Mouse (Mus musculus): ENCODE measurements around the gene Psme3. TPM values are rescaled to one million over a fixed set of nuclear protein-coding genes. Genes with fewer than 3 reads are reported as not detected.

Psme3 gene
- polyA plus RNA-seq, 1 experiment from 2014 or later, result 44.1 TPM

- DNase-seq (ENCODE audit: low spot score) (peak; percentile 57), ATAC-seq (peak; percentile 87)
- no peaks in the 10 kb centered on the region for H3K36me3 ChIP-seq (ENCODE audit: insufficient read depth, low read length)
- no peaks in the 10 kb centered on the region for H3K9me3 ChIP-seq (ENCODE audit: low read length)
- no peaks in the 10 kb centered on the region for H3K4me1 ChIP-seq (ENCODE audit: insufficient read depth, low read depth, low read length)
- H3K27me3 ChIP-seq (replicated peaks; ENCODE audit: insufficient read depth, low read length), result no peaks in the 10 kb centered on the region
- peak overlapping the region; percentile 76 for H3K27ac ChIP-seq (ENCODE audit: low read length)
- no peak overlapping the region for H3K4me3 ChIP-seq (ENCODE audit: low read depth, low read length)
- 31% methylated on average over 3 of the region's 3 CpGs for WGBS
- TF ChIP-seq EP300 (IDR thresholded peaks at IDR 0.05), result peak; percentile 97
- no peak for TF ChIP-seq CTCF (IDR thresholded peaks at IDR 0.05)
- H3K4me2 ChIP-seq (replicated peaks; ENCODE audit: low read depth, low read length), result no peak overlapping the region
- H3K9ac ChIP-seq (replicated peaks; ENCODE audit: low read depth), result no peak overlapping the region
Measured at GRCm38 (mm10) chr11:101360651-101361113, 44.7 kb downstream of the Psme3 start.

GRCm38 (mm10) chr11:101364531-101364931, 48.5 kb downstream of the Psme3 start:
- Histone ChIP-seq H3K36me3 (ENCODE audit: insufficient read depth, low read length) (no peaks in the 10 kb centered on the region), H3K27me3 (replicated peaks; ENCODE audit: insufficient read depth, low read length) (no peaks in the 10 kb centered on the region), H3K9me3 (ENCODE audit: low read length) (no peaks in the 10 kb centered on the region), H3K4me1 (ENCODE audit: insufficient read depth, low read depth, low read length) (no peaks in the 10 kb centered on the region), H3K4me3 (ENCODE audit: low read depth, low read length) (no peak overlapping the region), H3K9ac (replicated peaks; ENCODE audit: low read depth) (no peak overlapping the region), H3K27ac (ENCODE audit: low read length) (no peak overlapping the region), H3K4me2 (replicated peaks; ENCODE audit: low read depth, low read length) (no peak overlapping the region)
- TF ChIP-seq CTCF (IDR thresholded peaks at IDR 0.05), result no peak
- TF ChIP-seq EP300 (IDR thresholded peaks at IDR 0.05), result no peak
- DNase-seq (ENCODE audit: low spot score) (no peak), ATAC-seq (no peak)
- 33% methylated on average over 5 of the region's 5 CpGs for WGBS

- H3K9me3 ChIP-seq (ENCODE audit: low read length), result no peaks in the 10 kb centered on the region
- ATAC-seq, result no peak
Measured at GRCm38 (mm10) chr11:101367326-101367935, 51.4 kb downstream of the Psme3 start, which contains the start of gene G6pc. TSS of gene G6pc (plus strand) at chr11:101367561.

GRCm38 (mm10) chr11:101370141-101370540, 54.1 kb downstream of the Psme3 start:
- 66% methylated on average over 5 of the region's 5 CpGs for WGBS

More at GRCm38 (mm10) chr11:101367326-101367935, 51.4 kb downstream of the Psme3 start, which contains the start of gene G6pc:
- no peak for DNase-seq (ENCODE audit: low spot score)
- no peak for TF ChIP-seq CTCF (IDR thresholded peaks at IDR 0.05)
- no peak for TF ChIP-seq EP300 (IDR thresholded peaks at IDR 0.05)
- Histone ChIP-seq H3K4me1 (ENCODE audit: insufficient read depth, low read depth, low read length) (no peaks in the 10 kb centered on the region), H3K4me3 (ENCODE audit: low read depth, low read length) (no peak within 1 kb of the TSS), H3K27ac (ENCODE audit: low read length) (no peak within 1 kb of the TSS), H3K4me2 (replicated peaks; ENCODE audit: low read depth, low read length) (no peak within 1 kb of the TSS), H3K9ac (replicated peaks; ENCODE audit: low read depth) (no peak within 1 kb of the TSS), H3K27me3 (replicated peaks; ENCODE audit: insufficient read depth, low read length) (no peaks in the 10 kb centered on the region), H3K36me3 (ENCODE audit: insufficient read depth, low read length) (no peaks in the 10 kb centered on the region)
- WGBS, result 77% methylated on average over 8 of the region's 8 CpGs

More at GRCm38 (mm10) chr11:101370141-101370540, 54.1 kb downstream of the Psme3 start:
- Histone ChIP-seq H3K27ac (ENCODE audit: low read length) (no peak overlapping the region), H3K4me2 (replicated peaks; ENCODE audit: low read depth, low read length) (no peak overlapping the region), H3K4me1 (ENCODE audit: insufficient read depth, low read depth, low read length) (no peaks in the 10 kb centered on the region), H3K9me3 (ENCODE audit: low read length) (no peaks in the 10 kb centered on the region), H3K4me3 (ENCODE audit: low read depth, low read length) (no peak overlapping the region), H3K36me3 (ENCODE audit: insufficient read depth, low read length) (no peaks in the 10 kb centered on the region), H3K9ac (replicated peaks; ENCODE audit: low read depth) (no peak overlapping the region), H3K27me3 (replicated peaks; ENCODE audit: insufficient read depth, low read length) (no peaks in the 10 kb centered on the region)
- TF ChIP-seq CTCF (IDR thresholded peaks at IDR 0.05) (no peak), EP300 (IDR thresholded peaks at IDR 0.05) (no peak)
- DNase-seq (ENCODE audit: low spot score) (no peak), ATAC-seq (no peak)

Small RNA genes within 50 kb of the gene (microRNA-seq; reads per million reads assigned to microRNA genes)
- gene Gm25593, result not detected

Other genes starting within 250 kb of the Psme3 start
- gene Naglu, start 246.2 kb upstream of the Psme3 start, polyA plus RNA-seq (2015; fragmentation: Nextera tagmentation; extraction: Ambion mirVana), result 18.9 and 21.9 TPM in 2 replicates
- 0.10 and 0.17 TPM in 2 replicates for gene Hsd17b1, start 237.8 kb upstream of the Psme3 start, polyA plus RNA-seq (2015; fragmentation: Nextera tagmentation; extraction: Ambion mirVana)
- 30.5 TPM in 2 replicates for gene Coasy, start 233.6 kb upstream of the Psme3 start, polyA plus RNA-seq (2015; fragmentation: Nextera tagmentation; extraction: Ambion mirVana)
- gene Mlx, start 228.9 kb upstream of the Psme3 start, polyA plus RNA-seq (2015; fragmentation: Nextera tagmentation; extraction: Ambion mirVana), result 42.5 and 44.5 TPM in 2 replicates
- gene Psmc3ip, start 220.8 kb upstream of the Psme3 start, polyA plus RNA-seq (2015; fragmentation: Nextera tagmentation; extraction: Ambion mirVana), result 9.8 and 10.4 TPM in 2 replicates
- gene Retreg3, start 196.3 kb upstream of the Psme3 start, polyA plus RNA-seq (2015; fragmentation: Nextera tagmentation; extraction: Ambion mirVana), result 18.8 and 18.9 TPM in 2 replicates
- gene Tubg1, start 196.3 kb upstream of the Psme3 start, polyA plus RNA-seq (2015; fragmentation: Nextera tagmentation; extraction: Ambion mirVana), result 25.8 TPM in 2 replicates
- gene Tubg2, start 160.3 kb upstream of the Psme3 start, polyA plus RNA-seq (2015; fragmentation: Nextera tagmentation; extraction: Ambion mirVana), result 1.9 and 2.3 TPM in 2 replicates
- 0.24 and 0.56 TPM in 2 replicates for gene Cntnap1, start 145.7 kb upstream of the Psme3 start, polyA plus RNA-seq (2015; fragmentation: Nextera tagmentation; extraction: Ambion mirVana)
- 12.3 and 14.2 TPM in 2 replicates for gene Plekhh3, start 144.9 kb upstream of the Psme3 start, polyA plus RNA-seq (2015; fragmentation: Nextera tagmentation; extraction: Ambion mirVana)
- gene Ccr10, start 140.8 kb upstream of the Psme3 start, polyA plus RNA-seq (2015; fragmentation: Nextera tagmentation; extraction: Ambion mirVana), result 0.06 and 0.20 TPM in 2 replicates
- 17.1 and 17.4 TPM in 2 replicates for gene Ezh1, start 89.8 kb upstream of the Psme3 start, polyA plus RNA-seq (2015; fragmentation: Nextera tagmentation; extraction: Ambion mirVana)
- 759 and 834 TPM in 2 replicates for gene Ramp2, start 70.2 kb upstream of the Psme3 start, polyA plus RNA-seq (2015; fragmentation: Nextera tagmentation; extraction: Ambion mirVana)
- gene Vps25, start 62.5 kb upstream of the Psme3 start, polyA plus RNA-seq (2015; fragmentation: Nextera tagmentation; extraction: Ambion mirVana), result 121 and 133 TPM in 2 replicates
- gene Wnk4, start 55.6 kb upstream of the Psme3 start, polyA plus RNA-seq (2015; fragmentation: Nextera tagmentation; extraction: Ambion mirVana), result 10.6 and 14.6 TPM in 2 replicates
- gene Cntd1, start 37.2 kb upstream of the Psme3 start, polyA plus RNA-seq (2015; fragmentation: Nextera tagmentation; extraction: Ambion mirVana), result 1.1 TPM in 2 replicates
- 159 and 166 TPM in 2 replicates for gene Coa3, start 37.1 kb upstream of the Psme3 start, polyA plus RNA-seq (2015; fragmentation: Nextera tagmentation; extraction: Ambion mirVana)
- 149 and 152 TPM in 2 replicates for gene Becn1, start 13.9 kb upstream of the Psme3 start, polyA plus RNA-seq (2015; fragmentation: Nextera tagmentation; extraction: Ambion mirVana)
- 0.44 and 0.45 TPM in 2 replicates for gene Aoc2, start 8.8 kb downstream of the Psme3 start, polyA plus RNA-seq (2015; fragmentation: Nextera tagmentation; extraction: Ambion mirVana)
- gene Aoc3, start 14.4 kb downstream of the Psme3 start, polyA plus RNA-seq (2015; fragmentation: Nextera tagmentation; extraction: Ambion mirVana), result 1.6 and 1.9 TPM in 2 replicates
- 0.07 TPM in 1 of 2 replicates, not detected in the other for gene G6pc, start 51.3 kb downstream of the Psme3 start, polyA plus RNA-seq (2015; fragmentation: Nextera tagmentation; extraction: Ambion mirVana)
- gene Aarsd1, start 101.4 kb downstream of the Psme3 start, polyA plus RNA-seq (2015; fragmentation: Nextera tagmentation; extraction: Ambion mirVana), result 26.5 and 27.0 TPM in 2 replicates
- 2.6 and 2.9 TPM in 2 replicates for gene Gm27029, start 108.6 kb downstream of the Psme3 start, polyA plus RNA-seq (2015; fragmentation: Nextera tagmentation; extraction: Ambion mirVana)
- 14.3 and 15.5 TPM in 2 replicates for gene Rundc1, start 108.9 kb downstream of the Psme3 start, polyA plus RNA-seq (2015; fragmentation: Nextera tagmentation; extraction: Ambion mirVana)
- 6.5 and 7.3 TPM in 2 replicates for gene Ptges3l, start 109.1 kb downstream of the Psme3 start, polyA plus RNA-seq (2015; fragmentation: Nextera tagmentation; extraction: Ambion mirVana)
- gene Rpl27, start 126.1 kb downstream of the Psme3 start, polyA plus RNA-seq (2015; fragmentation: Nextera tagmentation; extraction: Ambion mirVana), result 221 and 251 TPM in 2 replicates
- gene Ifi35, start 132.2 kb downstream of the Psme3 start, polyA plus RNA-seq (2015; fragmentation: Nextera tagmentation; extraction: Ambion mirVana), result 48.1 and 50.6 TPM in 2 replicates
- 7.5 and 9.4 TPM in 2 replicates for gene Rnd2, start 148.8 kb downstream of the Psme3 start, polyA plus RNA-seq (2015; fragmentation: Nextera tagmentation; extraction: Ambion mirVana)
- gene Vat1, start 150.0 kb downstream of the Psme3 start, polyA plus RNA-seq (2015; fragmentation: Nextera tagmentation; extraction: Ambion mirVana), result 76.4 and 88.1 TPM in 2 replicates
- 0.42 and 1.5 TPM in 2 replicates for gene Brca1, start 235.7 kb downstream of the Psme3 start, polyA plus RNA-seq (2015; fragmentation: Nextera tagmentation; extraction: Ambion mirVana)
- gene Nbr1, start 235.9 kb downstream of the Psme3 start, polyA plus RNA-seq (2015; fragmentation: Nextera tagmentation; extraction: Ambion mirVana), result 57.2 and 58.7 TPM in 2 replicates

All from lung, postnatal 0 days (tissue).